Mouse (Mus musculus) liver, embryonic 15.5 days (tissue): ENCODE data around the gene Rom1. TPM values are rescaled to one million over a fixed set of nuclear protein-coding genes. Genes with fewer than 3 reads are reported as not detected.

Source experiments
- microRNA-seq: library from miRNA; unstranded; fragments of <30 nt; microRNA quantifications from one replicate; pipeline ENCODE4, GENCODE M21; 2016
- polyA plus RNA-seq: library from polyadenylated mRNA; unstranded; fragments of >200 nt; fragmentation: Nextera tagmentation; extraction: Ambion mirVana; gene quantifications from 2 replicates; pipeline ENCODE4 v1.2.1, GENCODE M21; 2015

The Rom1 gene
- polyA plus RNA-seq, 1 experiment from 2014 or later: 2.8 TPM

Small RNA genes lying within 50 kb of the gene (microRNA-seq; reads per million reads assigned to microRNA genes)
- not detected for gene Mir5136

Other genes starting within 250 kb of the Rom1 start
- gene Slc3a2, start 206.0 kb downstream of the Rom1 start, polyA plus RNA-seq: 124 and 132 TPM in 2 replicates
- 48.8 and 53.0 TPM in 2 replicates for gene Wdr74, start 193.5 kb downstream of the Rom1 start, polyA plus RNA-seq
- 0.43 and 0.62 TPM in 2 replicates for gene 1700092M07Rik, start 188.6 kb downstream of the Rom1 start, polyA plus RNA-seq
- 53.5 and 53.8 TPM in 2 replicates for gene Stx5a, start 187.9 kb downstream of the Rom1 start, polyA plus RNA-seq
- gene Nxf1, start 172.3 kb downstream of the Rom1 start, polyA plus RNA-seq: 81.2 and 91.6 TPM in 2 replicates
- gene Tmem223, start 158.4 kb downstream of the Rom1 start, polyA plus RNA-seq: 53.8 and 57.3 TPM in 2 replicates
- gene Tmem179b, start 154.9 kb downstream of the Rom1 start, polyA plus RNA-seq: 90.5 and 96.9 TPM in 2 replicates
- 13.2 and 15.4 TPM in 2 replicates for gene Taf6l, start 142.9 kb downstream of the Rom1 start, polyA plus RNA-seq
- 55.5 and 65.7 TPM in 2 replicates for gene Polr2g, start 130.8 kb downstream of the Rom1 start, polyA plus RNA-seq
- 1.2 and 1.3 TPM in 2 replicates for gene Zbtb3, start 126.8 kb downstream of the Rom1 start, polyA plus RNA-seq
- 22.4 and 22.5 TPM in 2 replicates for gene Ttc9c, start 110.0 kb downstream of the Rom1 start, polyA plus RNA-seq
- gene Hnrnpul2, start 109.3 kb downstream of the Rom1 start, polyA plus RNA-seq: 2.2 and 2.6 TPM in 2 replicates
- not detected in 2 replicates for gene AC129217.1, start 99.6 kb downstream of the Rom1 start, polyA plus RNA-seq
- 29.8 and 33.1 TPM in 2 replicates for gene Bscl2, start 91.9 kb downstream of the Rom1 start, polyA plus RNA-seq
- gene Gng3, start 90.2 kb downstream of the Rom1 start, polyA plus RNA-seq: 0.43 and 0.50 TPM in 2 replicates
- gene Lrrn4cl, start 78.6 kb downstream of the Rom1 start, polyA plus RNA-seq: 0.15 TPM in 2 replicates
- 90.4 and 96.5 TPM in 2 replicates for gene Ubxn1, start 57.9 kb downstream of the Rom1 start, polyA plus RNA-seq
- gene Uqcc3, start 48.4 kb downstream of the Rom1 start, polyA plus RNA-seq: 29.6 and 29.8 TPM in 2 replicates
- 22.5 and 42.9 TPM in 2 replicates for gene Lbhd1, start 45.6 kb downstream of the Rom1 start, polyA plus RNA-seq
- gene Gm49403, start 45.4 kb downstream of the Rom1 start, polyA plus RNA-seq: not detected in 2 replicates
- 46.8 and 49.0 TPM in 2 replicates for gene 1810009A15Rik, start 40.5 kb downstream of the Rom1 start, polyA plus RNA-seq
- gene Gm49416, start 40.4 kb downstream of the Rom1 start, polyA plus RNA-seq: 0.29 TPM in 1 of 2 replicates, not detected in the other
- 21.6 and 26.2 TPM in 2 replicates for gene Ints5, start 36.4 kb downstream of the Rom1 start, polyA plus RNA-seq
- gene Ganab, start 31.3 kb downstream of the Rom1 start, polyA plus RNA-seq: 44.8 and 49.6 TPM in 2 replicates
- 20.6 and 25.8 TPM in 2 replicates for gene B3gat3, start 9.0 kb downstream of the Rom1 start, polyA plus RNA-seq
- 13.1 and 14.6 TPM in 2 replicates for gene Eml3, start 196 bp upstream of the Rom1 start, polyA plus RNA-seq
- 79.0 and 85.9 TPM in 2 replicates for gene Mta2, start 12.5 kb upstream of the Rom1 start, polyA plus RNA-seq
- gene Tut1, start 24.5 kb upstream of the Rom1 start, polyA plus RNA-seq: 13.7 and 14.6 TPM in 2 replicates
- 177 and 180 TPM in 2 replicates for gene Eef1g, start 37.7 kb upstream of the Rom1 start, polyA plus RNA-seq
- gene Ahnak, start 59.9 kb upstream of the Rom1 start, polyA plus RNA-seq: 2.5 and 3.0 TPM in 2 replicates
- gene Scgb1a1, start 158.6 kb upstream of the Rom1 start, polyA plus RNA-seq: not detected in 2 replicates
- 6.7 and 7.9 TPM in 2 replicates for gene Asrgl1, start 206.3 kb upstream of the Rom1 start, polyA plus RNA-seq